Mouse (Mus musculus) heart, adult 2 months (tissue): Measurements from ENCODE around the gene Podn.

Source experiments
- EP300 ChIP-seq: fragments of 200-500 bp; IDR thresholded peaks from 2 replicates; pipeline ENCODE4 v1.6.1; 2011; ENCODE audit warnings: low read depth, low read length, control low read depth; ENCODE audit not compliant: insufficient read depth
- POLR2A ChIP-seq: fragments of 200-500 bp; IDR thresholded peaks from 2 replicates; pipeline ENCODE4 v1.6.1; 2011; ENCODE audit warnings: mild to moderate bottlenecking, low read depth, low read length, control low read depth; ENCODE audit not compliant: insufficient read depth

DNA sequence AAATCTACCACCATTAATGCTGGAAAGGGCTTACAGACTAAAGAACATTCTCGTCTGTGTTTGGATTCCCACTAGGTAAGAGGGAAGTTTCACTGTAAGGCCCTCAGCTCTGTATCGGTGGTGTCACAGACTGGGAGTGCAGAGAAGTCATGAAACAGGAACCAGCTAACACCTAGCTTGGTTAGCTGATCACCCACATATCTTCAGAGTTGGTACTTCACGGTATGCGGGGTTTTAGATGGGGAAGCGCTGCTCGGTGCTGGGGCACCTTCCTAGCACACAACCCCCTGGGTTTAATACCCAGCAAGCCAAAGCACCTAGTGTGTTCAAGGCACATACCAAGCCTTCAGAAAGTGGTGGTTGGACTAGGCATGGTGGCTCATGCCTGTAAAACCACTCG lies 29.0 kb downstream of the Podn start:
- TF ChIP-seq EP300: no peak
- TF ChIP-seq POLR2A: no peak
